Comparison of ENCODE assay signal across 8 mouse cellular contexts in genomic region chr3:128520671-128521103, GRCm38 (mm10).
DNase-seq lines count a peak whose midpoint lies in the region; ATAC-seq and TF ChIP-seq lines count a peak whose summit lies in the region.

No protein-coding gene starts in this region.

- TF ChIP-seq POLR2A in brain, embryonic 14.5 days (IDR thresholded peaks at IDR 0.05; ENCODE audit: borderline replicate concordance, extremely low read depth, insufficient read depth, insufficient read length, poor library complexity, severe bottlenecking), result no peak

- 46% methylated on average over 7 of the region's 7 CpGs for WGBS in embryonic facial prominence, embryonic 12.5 days
- 85% methylated on average over 7 of the region's 7 CpGs for WGBS in embryonic facial prominence, embryonic 10.5 days
- 46% methylated on average over 7 of the region's 7 CpGs for WGBS in stomach, embryonic 16.5 days

- no peak overlapping the region; the same call in 1 of the 2 replicates for H3K27ac ChIP-seq in embryonic facial prominence, embryonic 12.5 days
- no peak overlapping the region for H3K27ac ChIP-seq in embryonic facial prominence, embryonic 10.5 days (replicated peaks)
- H3K27ac ChIP-seq in stomach, embryonic 16.5 days (ENCODE audit: low read length), result peak overlapping the region; percentile 43; the same call in 1 of the 2 replicates

- peaks cover 4% of the 10 kb centered on the region; the same call in 1 of the 2 replicates for H3K27me3 ChIP-seq in embryonic facial prominence, embryonic 12.5 days
- H3K27me3 ChIP-seq in embryonic facial prominence, embryonic 10.5 days (replicated peaks; ENCODE audit: low read depth, poor library complexity, severe bottlenecking), result no peaks in the 10 kb centered on the region
- no peaks in the 10 kb centered on the region for H3K27me3 ChIP-seq in stomach, embryonic 16.5 days (ENCODE audit: control insufficient read depth, insufficient read depth, low read length)

- H3K9me3 ChIP-seq in embryonic facial prominence, embryonic 12.5 days, result no peaks in the 10 kb centered on the region
- H3K9me3 ChIP-seq in embryonic facial prominence, embryonic 10.5 days, result no peaks in the 10 kb centered on the region
- no peaks in the 10 kb centered on the region for H3K9me3 ChIP-seq in stomach, embryonic 16.5 days (replicated peaks; ENCODE audit: control insufficient read depth, low read length)

- no peak for TF ChIP-seq CTCF in brain, embryonic 14.5 days (IDR thresholded peaks at IDR 0.05; ENCODE audit: borderline replicate concordance, extremely low read depth, insufficient read depth, insufficient read length)

- no peak overlapping the region for H3K4me2 ChIP-seq in embryonic facial prominence, embryonic 12.5 days (replicated peaks)
- H3K4me2 ChIP-seq in stomach, embryonic 16.5 days (ENCODE audit: low read depth, low read length), result peak overlapping the region; percentile 42

- H3K4me1 ChIP-seq in embryonic facial prominence, embryonic 12.5 days, result no peaks in the 10 kb centered on the region
- H3K4me1 ChIP-seq in embryonic facial prominence, embryonic 10.5 days, result 0 out of 2 replicates have a peak, but pooled peaks cover 2% of the 10 kb centered on the region
- no peaks in the 10 kb centered on the region for H3K4me1 ChIP-seq in stomach, embryonic 16.5 days (ENCODE audit: control insufficient read depth, insufficient read depth, low read length)

- no peak for DNase-seq in embryonic facial prominence, embryonic 10.5 days (ENCODE audit: low spot score)
- DNase-seq in brain, embryonic 14.5 days (ENCODE audit: low read depth), result peak; percentile 93
- DNase-seq in gastrocnemius, postnatal 25 days, result peak; percentile 36
- peak; percentile 49 for DNase-seq in layer of hippocampus, adult 11-12 months (ENCODE audit: low spot score)
- peak; percentile 21 for DNase-seq in lung, postnatal 25 days (ENCODE audit: low spot score)
- DNase-seq in thymus, adult 18-20 months, result no peak

- H3K36me3 ChIP-seq in embryonic facial prominence, embryonic 12.5 days, result no peaks in the 10 kb centered on the region
- no peaks in the 10 kb centered on the region for H3K36me3 ChIP-seq in embryonic facial prominence, embryonic 10.5 days (replicated peaks)
- no peaks in the 10 kb centered on the region for H3K36me3 ChIP-seq in stomach, embryonic 16.5 days (ENCODE audit: control insufficient read depth, insufficient read depth, low read length)

- no peak overlapping the region for H3K4me3 ChIP-seq in embryonic facial prominence, embryonic 12.5 days
- no peak overlapping the region for H3K4me3 ChIP-seq in embryonic facial prominence, embryonic 10.5 days
- no peak overlapping the region for H3K4me3 ChIP-seq in stomach, embryonic 16.5 days (replicated peaks; ENCODE audit: low read length)

- ATAC-seq in embryonic facial prominence, embryonic 12.5 days (ENCODE audit: insufficient number of reproducible peaks, insufficient read depth, low FRiP score, low TSS enrichment), result peak; percentile 22; the same call in 1 of the 2 replicates
- peak; percentile 86 for ATAC-seq in stomach, embryonic 16.5 days (ENCODE audit: insufficient read depth, low FRiP score)

- H3K9ac ChIP-seq in embryonic facial prominence, embryonic 12.5 days, result no peak overlapping the region
- no peak overlapping the region for H3K9ac ChIP-seq in stomach, embryonic 16.5 days (ENCODE audit: low read length)

Comparison
In these comparisons a context has a peak if more than half of its experiments do, and no peak if none do; other contexts are left out.
1. DNase-seq: peak in brain, embryonic 14.5 days (single experiment), gastrocnemius, postnatal 25 days (single experiment), layer of hippocampus, adult 11-12 months (single experiment) and lung, postnatal 25 days (single experiment); none in embryonic facial prominence, embryonic 10.5 days (single experiment) and thymus, adult 18-20 months (0 of 2).